Mouse (Mus musculus): ENCODE results near the gene Plekhs1.
"Not testable (repeated sequence)": the region's sequence is repeated elsewhere in the genome, so short reads cannot be mapped to it uniquely, and the experiment has no call there.

DNA sequence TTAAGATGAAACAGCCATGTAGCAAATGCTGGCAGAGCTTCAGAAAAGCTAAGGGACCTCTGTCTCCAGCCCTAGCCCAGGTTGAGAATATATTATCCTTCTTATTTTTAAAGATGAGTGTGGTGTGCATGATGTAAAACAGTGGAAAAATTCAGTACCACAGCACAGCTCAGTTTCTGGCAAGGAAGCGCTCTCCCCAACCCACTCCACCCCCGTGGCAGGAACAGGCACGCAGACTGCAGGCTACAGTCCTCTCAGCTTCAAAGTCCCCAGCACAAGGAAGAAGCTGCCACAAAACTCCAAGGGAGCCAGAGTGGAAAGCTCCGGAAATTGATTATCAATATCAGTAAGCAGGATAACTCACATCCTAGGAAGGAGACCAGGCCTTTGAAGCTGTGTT is 49.8 kb downstream of the Plekhs1 start:
- TF ChIP-seq POLR2A (IDR thresholded peaks at IDR 0.05; ENCODE audit: insufficient read depth, low read length); CTCF (IDR thresholded peaks at IDR 0.05; ENCODE audit: low read depth, low read length); EP300 (IDR thresholded peaks at IDR 0.05; ENCODE audit: insufficient read depth, low read depth, low read length): not testable (repeated sequence)
